Mouse (Mus musculus): ENCODE measurements around the gene Cfap221.
A peak's percentile ranks its signal among the peaks of the same experiment; 100 is the strongest.

Cfap221 gene

DNA sequence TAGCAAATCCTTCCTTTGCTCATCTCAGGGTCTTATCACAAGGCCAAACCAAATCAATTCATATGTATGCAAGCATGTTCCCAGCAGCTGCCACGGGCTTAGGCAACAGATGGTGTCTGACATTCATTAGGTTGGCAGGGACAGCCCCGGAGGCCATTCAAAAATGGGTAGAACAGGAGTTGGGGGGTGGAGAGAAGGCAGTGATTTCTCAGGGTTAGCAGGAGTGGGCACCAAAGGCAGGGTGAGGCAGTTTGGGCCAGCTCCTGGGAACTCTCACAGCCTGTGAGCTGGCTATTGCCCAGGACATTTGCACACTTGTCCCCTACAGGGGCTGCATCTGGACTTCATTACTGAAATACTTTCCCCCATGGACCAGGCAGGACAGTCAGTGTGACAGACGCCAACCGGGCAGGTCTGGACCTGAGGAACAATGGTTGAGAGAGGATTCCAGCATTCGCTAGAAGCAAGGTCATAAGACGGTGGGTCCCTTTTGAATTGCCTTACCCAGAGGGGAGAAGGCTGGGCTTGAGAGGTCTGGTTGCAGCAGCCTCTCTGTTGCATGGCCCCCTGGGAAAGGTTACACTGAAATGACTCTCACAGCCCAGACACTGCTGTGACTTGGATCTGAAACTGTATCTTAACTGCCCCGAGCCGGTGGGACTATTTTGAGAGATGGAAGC is 94.3 kb downstream of the Cfap221 start:
- DNase-seq = no peak

DNA sequence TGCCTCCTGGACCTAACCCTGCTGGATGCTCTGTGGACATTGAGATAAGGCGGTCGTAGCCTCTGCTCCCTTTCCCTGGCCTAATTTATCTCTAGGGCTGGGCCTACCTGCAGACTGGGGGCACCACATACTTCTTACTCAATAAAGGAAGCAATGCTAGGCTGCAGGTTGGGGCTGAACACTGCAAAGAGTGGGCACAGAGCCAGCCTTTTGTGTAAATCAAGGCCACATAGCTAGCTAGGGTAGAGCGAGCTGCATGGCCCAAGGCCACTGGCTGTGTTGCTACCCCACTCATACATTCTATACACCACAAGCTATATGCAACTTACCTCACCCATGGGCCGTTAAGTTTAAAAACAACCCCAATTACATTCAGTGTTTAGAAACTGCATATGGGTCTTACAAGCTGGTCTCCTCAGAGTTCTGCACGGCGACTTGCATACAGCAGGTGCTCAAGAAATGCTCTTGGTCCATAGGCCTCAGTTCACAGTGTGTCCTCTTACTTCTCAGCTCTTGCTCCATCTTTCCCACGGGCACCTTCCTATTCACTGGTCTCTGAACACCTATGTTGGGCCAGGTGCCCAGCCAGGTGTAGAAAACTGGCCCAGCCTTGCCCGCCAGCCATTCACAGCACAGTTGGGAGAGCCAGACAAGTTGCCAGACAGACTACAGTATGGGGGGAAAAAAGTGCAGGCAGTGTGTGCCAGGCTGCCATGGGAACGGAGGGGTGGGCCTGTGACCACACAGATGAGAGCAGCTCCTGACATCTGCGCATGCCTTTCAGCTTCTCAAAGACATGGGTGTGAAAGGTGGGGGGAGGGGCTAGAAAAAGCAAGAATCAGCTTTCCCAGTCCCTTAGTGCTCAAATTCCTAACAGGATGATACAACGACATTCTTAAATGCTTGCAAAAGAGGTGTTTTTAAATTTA is 97.6 kb downstream of the Cfap221 start:
- peak; percentile 52 for DNase-seq

DNA sequence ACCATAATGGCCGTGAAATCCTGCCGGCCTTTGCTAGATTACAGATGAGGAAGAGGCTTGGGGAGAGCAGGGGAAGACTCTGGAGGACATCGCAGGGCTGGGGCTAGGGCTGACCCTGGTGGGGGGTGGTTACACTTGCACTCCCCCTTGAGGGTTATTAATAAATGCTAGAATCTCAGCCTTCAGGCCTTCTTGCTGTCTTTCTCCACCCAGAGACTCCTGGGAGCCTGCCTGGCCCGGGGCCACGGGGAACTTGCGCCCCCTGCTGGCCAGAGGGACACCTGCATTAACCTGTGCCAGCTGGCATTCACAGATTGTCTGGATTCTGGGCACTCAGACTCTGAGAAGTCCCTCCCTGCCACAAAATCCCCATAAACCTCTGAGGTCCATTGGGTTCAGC is 102.1 kb downstream of the Cfap221 start:
- DNase-seq = peak; percentile 61

DNA sequence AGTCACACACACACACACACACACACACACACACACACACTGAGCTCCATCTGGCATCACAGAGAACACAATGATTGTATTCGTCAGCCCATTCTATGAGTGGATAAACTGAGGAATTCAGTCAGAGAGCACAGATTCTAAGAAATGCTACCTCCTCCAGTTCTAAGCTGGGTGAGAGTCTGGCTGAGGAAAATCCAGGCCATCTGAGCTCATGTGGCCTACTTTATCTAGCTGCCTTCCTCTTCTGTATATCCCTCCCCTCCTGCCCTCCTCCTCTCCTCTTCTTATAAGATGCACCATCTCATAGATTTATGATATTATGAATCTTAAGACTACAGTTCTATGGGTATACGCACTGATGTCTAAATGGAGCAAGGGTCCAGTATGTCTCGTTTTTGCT is 103.4 kb downstream of the Cfap221 start:
- no peak for DNase-seq

DNA sequence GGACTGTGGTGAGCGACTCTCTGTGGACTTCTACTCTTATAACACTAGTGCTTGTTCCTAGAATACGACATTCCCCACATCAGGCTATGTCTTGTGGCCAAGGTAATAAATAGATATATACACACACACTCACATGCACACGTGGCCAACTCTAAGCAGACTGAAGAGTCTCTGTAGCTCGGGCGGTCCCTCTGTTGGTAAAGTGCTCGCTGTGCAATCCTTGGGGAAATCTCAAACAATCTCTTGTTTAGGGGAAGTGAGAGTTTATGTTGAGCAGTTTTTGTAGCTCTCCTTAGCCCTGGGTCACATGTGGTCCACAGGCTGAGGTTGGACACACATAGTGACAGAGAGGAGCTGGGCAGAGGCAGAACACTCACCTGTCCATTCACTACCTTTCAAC is 104.1 kb downstream of the Cfap221 start:
- DNase-seq = no peak

DNA sequence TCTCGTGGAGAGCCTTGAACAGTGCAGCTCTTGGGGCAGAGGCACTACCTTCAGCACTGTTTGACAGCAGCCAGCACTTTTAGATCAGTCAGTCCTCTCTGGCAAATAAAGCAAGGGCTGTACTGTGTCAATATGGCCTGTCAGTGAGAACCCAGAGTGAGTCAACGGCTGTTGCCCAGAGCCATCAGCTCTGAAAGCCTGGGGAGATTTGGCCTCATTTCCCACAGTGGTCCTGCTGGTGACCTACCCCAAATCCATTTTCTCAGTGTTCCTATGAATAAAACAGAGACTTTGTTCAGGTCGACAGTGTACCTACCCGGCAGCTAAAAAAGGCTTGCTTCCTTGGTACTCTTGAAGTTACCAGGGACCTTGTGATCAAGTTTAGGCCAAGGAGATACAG is 105.2 kb downstream of the Cfap221 start:
- DNase-seq = no peak

DNA sequence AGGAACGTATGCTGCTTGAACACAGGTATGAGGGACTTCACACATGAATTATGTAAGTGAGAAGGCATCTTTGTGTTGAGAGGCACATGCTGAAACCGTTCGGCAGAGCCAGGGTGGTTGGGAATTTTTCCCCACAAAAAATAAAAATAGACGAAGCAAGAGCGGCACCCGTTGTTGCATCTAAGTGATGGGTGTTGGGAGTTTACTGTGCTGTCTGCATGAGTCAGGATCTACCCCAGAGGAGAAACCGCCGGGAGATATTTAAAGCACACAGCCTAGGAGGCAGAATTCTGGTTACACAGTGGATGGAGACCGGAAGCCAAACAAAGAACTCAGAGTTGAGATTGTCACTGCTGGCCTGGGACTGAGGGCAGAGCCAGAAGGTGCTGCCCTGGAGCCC is 105.9 kb downstream of the Cfap221 start:
- peak; percentile 58 for DNase-seq

DNA sequence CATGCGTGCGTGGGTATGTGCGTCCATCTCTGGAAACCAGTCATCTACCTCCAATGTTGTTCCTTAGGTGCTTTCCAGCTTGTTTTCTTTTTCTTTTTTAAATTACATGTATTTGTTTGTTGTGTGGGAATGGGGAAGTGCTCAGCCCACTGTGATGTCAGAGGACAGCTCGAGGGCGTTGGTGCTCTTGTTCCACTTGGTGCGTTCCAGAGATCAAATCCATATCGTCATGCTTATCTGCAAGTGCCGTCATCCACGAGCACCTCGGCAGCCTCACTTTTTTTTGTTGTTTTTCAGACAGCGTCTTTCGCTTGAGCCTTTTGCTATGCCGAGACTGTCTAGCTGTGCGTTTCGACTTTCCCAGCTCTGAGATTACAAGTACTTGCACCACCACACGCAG is 107.7 kb downstream of the Cfap221 start:
- DNase-seq = no peak

DNA sequence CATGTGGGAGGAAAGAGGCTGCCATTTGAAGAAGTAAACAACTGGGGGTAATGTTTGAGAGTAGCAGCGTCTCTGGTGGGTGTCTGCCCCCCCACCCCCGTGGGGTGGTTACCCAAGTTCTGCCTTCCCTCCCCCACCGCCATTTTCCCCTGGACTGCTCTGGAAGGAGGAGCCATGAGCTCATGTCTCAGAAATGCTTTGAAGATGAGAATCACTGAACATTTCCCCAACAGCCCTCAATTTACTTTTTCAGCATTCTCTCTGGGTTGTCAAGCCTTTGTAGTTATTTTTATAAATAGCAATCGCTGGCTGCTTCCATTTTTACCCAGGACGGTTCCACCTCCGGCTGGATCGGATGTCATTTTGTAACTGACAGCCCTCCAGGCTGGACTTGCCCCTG is 110.7 kb downstream of the Cfap221 start:
- no peak for DNase-seq

DNA sequence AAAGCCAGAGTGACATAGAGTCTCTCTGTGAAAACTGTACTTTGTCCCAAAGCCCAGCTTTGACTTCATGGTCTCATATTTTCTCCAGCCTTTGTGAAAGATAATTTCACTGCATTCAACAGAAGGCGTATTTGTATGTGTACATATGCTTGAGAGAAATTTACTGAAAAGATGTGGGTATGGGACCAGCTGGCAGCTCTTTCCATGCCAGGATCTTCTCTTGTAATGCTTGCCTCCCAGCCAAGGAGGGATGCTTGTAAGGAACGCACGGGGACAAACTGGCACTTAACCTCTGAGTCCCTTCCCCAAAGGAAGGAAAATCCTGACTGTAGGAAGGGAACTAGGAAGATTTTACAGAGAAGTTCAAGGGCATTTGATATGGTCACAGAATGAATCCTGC is 112.8 kb downstream of the Cfap221 start:
- peak; percentile 41 for DNase-seq

DNA sequence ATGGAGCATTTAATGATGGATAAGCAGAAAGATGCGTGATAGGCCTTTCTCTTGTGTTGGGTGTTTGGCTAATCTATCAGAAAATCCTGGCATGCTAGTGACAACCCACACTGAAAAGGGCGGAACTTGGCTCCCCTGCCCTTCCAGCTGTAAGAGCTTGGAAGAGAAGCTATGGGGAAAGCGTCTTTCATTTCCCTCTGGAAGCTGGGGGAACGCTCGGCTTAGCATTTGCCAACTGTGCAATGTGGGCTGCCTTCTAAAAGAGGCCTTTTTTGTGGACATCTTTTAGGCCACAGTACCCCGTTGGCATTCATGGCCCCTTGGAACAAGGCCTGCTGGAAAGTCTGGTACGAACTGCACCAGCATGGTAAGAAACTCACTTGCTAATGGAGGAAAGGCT is 118.1 kb downstream of the Cfap221 start:
- DNase-seq = peak; percentile 32

DNA sequence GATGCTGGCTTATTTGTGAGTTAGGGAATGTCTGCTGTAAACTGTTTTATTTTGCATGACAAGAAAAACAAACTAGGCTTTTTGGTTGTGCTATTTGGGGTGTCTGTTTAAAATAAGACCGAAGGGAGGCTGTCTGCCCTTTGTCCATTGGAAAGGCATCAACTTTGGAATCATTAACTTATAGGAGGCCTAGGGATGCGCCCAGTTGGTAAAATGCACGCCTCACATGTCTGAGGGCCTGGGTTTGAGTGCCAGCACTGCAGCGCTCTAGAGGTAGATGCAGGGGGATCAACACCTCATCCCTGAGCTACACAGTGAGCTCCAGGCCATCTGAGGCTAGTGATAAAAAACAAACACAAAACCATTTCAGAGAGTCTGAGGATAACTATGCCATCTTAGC is 119.6 kb downstream of the Cfap221 start:
- DNase-seq = no peak
